Mouse (Mus musculus) liver, embryonic 12.5 days (tissue): ENCODE measurements around the gene Abat. TPM values are rescaled to one million over a fixed set of nuclear protein-coding genes. Genes with fewer than 3 reads are reported as not detected.

Experiments
- ATAC-seq: fragments of 200-750 bp; cut with Nextera tagmentation; 2 replicates; pipeline ENCODE4 v1.8.0; 2017; ENCODE audit warnings: moderate number of reproducible peaks, mild to moderate bottlenecking, moderate library complexity
- H3K27ac ChIP-seq: fragments of 300-500 bp; sonication (generic); 2 replicates; pipeline ENCODE4 v1.5.1; 2016; ENCODE audit warnings: mild to moderate bottlenecking
- H3K27me3 ChIP-seq: fragments of 300-500 bp; sonication (generic); replicated peaks from 2 replicates; pipeline ENCODE4 v1.6.1; 2016; ENCODE audit warnings: mild to moderate bottlenecking, moderate library complexity
- H3K36me3 ChIP-seq: fragments of 300-500 bp; sonication (generic); 2 replicates; pipeline ENCODE4 v1.6.1; 2016; ENCODE audit warnings: mild to moderate bottlenecking, moderate library complexity
- H3K4me1 ChIP-seq: fragments of 300-500 bp; sonication (generic); 2 replicates; pipeline ENCODE4 v1.6.1; 2016
- H3K4me2 ChIP-seq: fragments of 300-500 bp; sonication (generic); 2 replicates; pipeline ENCODE4 v1.6.1; 2016; ENCODE audit warnings: mild to moderate bottlenecking, moderate library complexity
- H3K4me3 ChIP-seq: fragments of 300-500 bp; sonication (generic); 2 replicates; pipeline ENCODE4 v1.5.1; 2016; ENCODE audit warnings: mild to moderate bottlenecking, moderate library complexity
- H3K9ac ChIP-seq: fragments of 300-500 bp; sonication (generic); 2 replicates; pipeline ENCODE4 v1.6.1; 2016; ENCODE audit warnings: mild to moderate bottlenecking, moderate library complexity
- H3K9me3 ChIP-seq: fragments of 300-500 bp; sonication (generic); replicated peaks from 2 replicates; pipeline ENCODE4 v1.6.1; 2016; ENCODE audit warnings: mild to moderate bottlenecking, moderate library complexity
- WGBS: fragments of 180-500 bp; shearing (Covaris S2); methylation state at CpG from one replicate; pipeline ENCODE4 v1.1.7; 2016; ENCODE audit not compliant: insufficient replicate concordance; 5-methylcytosine and 5-hydroxymethylcytosine counted together
- polyA plus RNA-seq: library from polyadenylated mRNA; unstranded; fragments of >200 nt; fragmentation: Nextera tagmentation; extraction: Ambion mirVana; gene quantifications from 2 replicates; pipeline ENCODE4 v1.2.1, GENCODE M21; 2016

The Abat gene
- polyA plus RNA-seq, 1 experiment from 2014 or later, result 19.6 TPM

DNA sequence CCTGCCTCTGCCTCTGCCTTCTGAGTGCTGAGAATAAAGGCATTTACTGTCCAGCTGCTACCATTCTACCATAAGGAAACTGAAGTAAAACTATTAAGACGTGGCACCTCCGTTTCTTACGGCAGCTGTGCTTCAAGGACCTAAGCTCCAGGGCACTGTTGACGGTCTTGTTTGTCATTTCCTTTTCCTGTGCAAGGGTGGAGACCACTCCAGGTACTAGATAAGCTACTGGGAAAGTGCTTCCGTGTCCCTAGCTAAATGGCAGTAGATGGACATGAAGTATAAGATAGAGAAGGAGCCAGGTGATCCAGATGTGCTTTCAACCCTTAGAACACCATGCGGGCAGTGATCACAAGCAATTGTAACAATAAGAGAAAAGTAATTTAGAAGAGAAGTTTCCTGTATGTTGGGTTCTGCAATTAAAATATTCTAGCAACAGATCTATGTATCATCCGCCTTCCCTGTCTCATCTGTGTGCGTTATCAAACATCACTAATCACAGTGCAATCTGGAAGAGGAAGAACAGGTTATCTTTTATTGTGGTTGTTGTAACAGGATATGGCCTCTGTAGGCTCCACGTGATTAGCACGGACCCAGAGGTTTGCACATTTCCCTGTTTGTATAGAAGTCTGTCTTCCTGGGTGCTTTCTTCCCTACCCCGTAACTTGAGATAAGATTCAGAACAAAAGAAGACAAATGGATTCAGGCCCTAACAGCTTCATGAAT is 126.4 kb downstream of the Abat start:
- Histone ChIP-seq H3K9me3 (no peaks in the 10 kb centered on the region), H3K4me3 (peak overlapping the region; percentile 87; the same call in 1 of the 2 replicates), H3K4me2 (peak overlapping the region; percentile 86), H3K9ac (no peak overlapping the region), H3K27me3 (no peaks in the 10 kb centered on the region), H3K27ac (no peak overlapping the region), H3K36me3 (peaks cover 60% of the 10 kb centered on the region), H3K4me1 (peaks cover 56% of the 10 kb centered on the region)
- WGBS, result 36% methylated on average over 11 of the region's 11 CpGs
- no peak for ATAC-seq

DNA sequence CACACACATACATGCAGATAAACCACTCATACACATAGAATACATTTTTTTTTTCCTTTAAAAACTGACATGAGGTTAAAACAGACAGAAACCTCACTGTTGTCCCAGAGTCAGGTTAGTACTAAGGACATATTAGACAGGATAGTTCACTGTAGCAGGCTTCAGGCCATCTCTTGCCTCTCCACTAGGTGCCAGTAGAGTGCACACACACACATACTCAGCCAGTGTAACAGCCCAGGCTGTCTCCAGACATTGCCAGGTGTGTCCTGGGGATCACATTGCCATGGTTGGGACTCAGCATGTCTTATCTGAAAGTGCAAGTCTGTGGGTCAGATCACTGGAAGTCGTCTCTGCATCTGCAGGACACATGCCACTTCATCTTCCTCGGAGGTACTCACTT is 130.6 kb downstream of the Abat start:
- Histone ChIP-seq H3K27me3 (no peaks in the 10 kb centered on the region), H3K4me3 (no peak overlapping the region), H3K27ac (no peak overlapping the region), H3K9ac (no peak overlapping the region), H3K4me1 (peaks cover 28% of the 10 kb centered on the region), H3K4me2 (no peak overlapping the region), H3K36me3 (peaks cover 87% of the 10 kb centered on the region), H3K9me3 (no peaks in the 10 kb centered on the region)
- peak; percentile 79 for ATAC-seq
- 61% methylated on average over 2 of the region's 2 CpGs for WGBS

DNA sequence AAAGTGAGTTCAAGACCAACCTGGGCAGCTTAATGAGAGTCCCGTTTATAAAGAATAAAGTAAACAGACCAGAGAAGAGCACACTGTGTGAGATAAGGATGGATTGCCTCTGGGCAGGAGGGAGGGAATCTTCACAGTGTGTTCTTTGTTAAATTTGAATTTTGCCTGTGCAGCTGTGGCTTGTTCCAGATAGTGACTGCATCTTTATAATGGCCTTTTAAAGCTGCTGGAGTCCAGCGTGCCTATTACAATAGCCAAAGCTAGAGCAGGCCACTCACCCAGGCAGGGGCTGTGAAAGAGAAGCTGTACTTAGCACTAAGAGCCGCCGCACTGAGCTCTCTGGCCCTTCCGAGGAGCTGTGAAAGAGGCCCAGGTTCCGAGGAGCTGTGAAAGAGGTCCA is 132.3 kb downstream of the Abat start:
- no peaks in the 10 kb centered on the region for H3K27me3 ChIP-seq
- H3K9me3 ChIP-seq, result no peaks in the 10 kb centered on the region
- ATAC-seq, result no peak
- peaks cover 11% of the 10 kb centered on the region for H3K4me1 ChIP-seq
- H3K27ac ChIP-seq, result no peak overlapping the region
- H3K4me2 ChIP-seq, result no peak overlapping the region
- WGBS, result 82% methylated on average over 6 of the region's 6 CpGs
- no peak overlapping the region for H3K4me3 ChIP-seq
- peaks cover 98% of the 10 kb centered on the region for H3K36me3 ChIP-seq
- no peak overlapping the region for H3K9ac ChIP-seq

DNA sequence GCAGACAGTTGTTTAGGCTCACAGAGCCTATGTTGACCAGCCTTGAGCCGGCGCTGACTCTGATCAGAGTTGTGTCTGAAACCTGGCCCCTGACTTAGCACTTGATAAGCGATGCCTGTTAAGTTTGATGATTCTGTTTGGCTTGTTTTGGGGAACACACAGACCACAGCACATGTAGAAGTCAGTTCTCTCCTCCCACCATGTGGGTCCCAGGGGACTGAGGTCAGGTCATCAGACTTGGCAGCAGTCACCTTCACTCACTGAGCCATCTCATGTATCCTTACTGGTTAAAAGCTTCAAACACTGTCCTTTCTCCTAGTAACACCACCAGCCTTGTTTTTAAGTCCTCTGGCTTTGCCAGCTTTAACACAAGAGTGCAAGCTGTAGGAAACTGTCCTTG is 136.8 kb downstream of the Abat start:
- no peaks in the 10 kb centered on the region for H3K27me3 ChIP-seq
- WGBS, result 91% methylated on average over 3 of the region's 3 CpGs

DNA sequence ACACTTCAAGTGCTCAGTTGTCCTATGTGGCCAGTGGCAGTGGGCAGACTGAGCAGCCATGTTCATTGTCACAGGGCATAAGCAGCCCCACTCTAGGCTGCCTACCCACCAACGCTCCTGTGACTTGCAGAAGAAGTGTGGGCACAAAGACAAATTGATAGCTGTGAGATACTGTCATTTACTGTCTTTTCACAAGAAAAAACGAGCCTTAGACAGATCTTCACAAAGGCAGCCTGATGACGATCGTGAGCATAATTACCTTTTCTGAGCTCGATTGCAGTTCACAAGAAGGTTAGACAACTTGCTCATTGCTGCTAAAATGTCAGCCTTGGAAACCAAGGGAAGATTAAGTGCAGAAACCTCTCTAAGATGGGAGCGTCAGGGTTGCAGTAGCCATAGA is 141.9 kb downstream of the Abat start:
- Histone ChIP-seq H3K4me2 (no peak overlapping the region), H3K4me3 (no peak overlapping the region), H3K27me3 (no peaks in the 10 kb centered on the region), H3K9me3 (no peaks in the 10 kb centered on the region), H3K9ac (no peak overlapping the region), H3K27ac (no peak overlapping the region), H3K36me3 (peaks cover 97% of the 10 kb centered on the region), H3K4me1 (peaks cover 26% of the 10 kb centered on the region)
- no peak for ATAC-seq
- WGBS, result 79% methylated on average over 6 of the region's 6 CpGs

More for the DNA sequence above, 136.8 kb downstream of the Abat start:
- no peak overlapping the region for H3K4me3 ChIP-seq
- peaks cover 8% of the 10 kb centered on the region for H3K4me1 ChIP-seq
- H3K9ac ChIP-seq, result no peak overlapping the region
- H3K27ac ChIP-seq, result no peak overlapping the region
- H3K9me3 ChIP-seq, result no peaks in the 10 kb centered on the region
- peaks cover 99% of the 10 kb centered on the region for H3K36me3 ChIP-seq
- ATAC-seq, result no peak
- no peak overlapping the region for H3K4me2 ChIP-seq

DNA sequence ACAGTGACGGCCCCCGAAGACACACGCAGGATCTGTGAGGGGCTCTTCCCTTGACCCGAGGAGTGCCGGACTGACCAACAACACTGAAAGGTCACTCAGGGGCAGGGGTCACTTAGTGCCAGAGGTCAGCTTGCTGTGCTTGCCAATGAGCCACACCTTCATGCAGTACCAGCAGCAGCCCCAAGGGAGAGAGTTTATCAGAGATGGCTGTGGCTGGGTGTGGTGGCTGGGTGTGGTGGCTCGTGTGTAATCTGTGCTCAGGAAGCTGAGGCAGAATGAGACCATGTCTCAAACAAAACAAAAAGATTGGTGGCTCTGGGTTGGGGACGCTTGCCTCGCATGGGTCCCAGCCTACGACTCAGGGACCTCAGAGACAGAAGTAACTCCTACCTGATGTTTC is 142.4 kb downstream of the Abat start:
- Histone ChIP-seq H3K27me3 (no peaks in the 10 kb centered on the region), H3K4me2 (no peak overlapping the region), H3K9me3 (no peaks in the 10 kb centered on the region), H3K4me1 (peaks cover 31% of the 10 kb centered on the region), H3K36me3 (peaks cover 97% of the 10 kb centered on the region), H3K4me3 (no peak overlapping the region), H3K27ac (no peak overlapping the region), H3K9ac (no peak overlapping the region)
- 71% methylated on average over 9 of the region's 9 CpGs for WGBS
- ATAC-seq, result peak; percentile 70

DNA sequence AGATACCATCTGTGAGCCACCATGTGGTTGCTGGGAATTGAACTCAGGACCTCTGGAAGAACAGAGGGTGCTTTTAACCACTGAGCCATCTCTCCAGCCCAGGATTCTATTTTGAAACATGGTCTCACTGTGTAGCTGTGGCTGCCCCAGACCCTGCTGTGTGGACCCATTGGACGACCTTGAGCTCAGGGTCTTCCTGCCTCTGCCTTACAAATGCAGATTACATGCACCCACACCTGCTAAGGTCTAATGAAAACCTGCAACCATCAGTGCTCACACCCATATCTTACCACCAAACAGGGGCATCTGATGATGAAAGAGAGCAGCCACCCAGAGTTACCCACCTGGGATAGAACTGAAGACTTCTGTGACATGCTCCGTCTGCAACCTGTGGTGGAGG is 143.0 kb downstream of the Abat start:
- Histone ChIP-seq H3K36me3 (peaks cover 96% of the 10 kb centered on the region), H3K27me3 (no peaks in the 10 kb centered on the region), H3K4me1 (peaks cover 36% of the 10 kb centered on the region), H3K27ac (no peak overlapping the region), H3K4me3 (no peak overlapping the region), H3K9me3 (no peaks in the 10 kb centered on the region), H3K9ac (no peak overlapping the region), H3K4me2 (no peak overlapping the region)
- no peak for ATAC-seq
- 65% methylated on average over 2 of the region's 2 CpGs for WGBS

DNA sequence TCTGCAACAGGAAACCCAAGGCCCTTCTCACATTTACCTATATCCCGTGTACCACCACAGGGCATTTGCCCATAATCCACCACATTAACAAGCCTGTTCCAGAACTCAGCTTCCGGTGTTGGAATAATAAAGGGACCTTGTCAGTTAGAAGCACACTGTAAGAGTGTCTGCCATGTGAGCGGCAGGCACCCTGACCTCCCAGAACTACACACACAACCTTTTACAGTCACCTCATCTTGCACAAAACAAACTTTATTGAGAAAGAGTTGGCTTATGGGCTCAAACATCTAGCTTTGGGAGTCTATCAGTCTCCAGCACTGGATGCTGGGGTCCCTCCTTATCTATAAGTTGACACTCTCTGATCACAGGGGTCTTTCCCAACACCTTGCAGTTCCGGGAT is 145.1 kb downstream of the Abat start:
- WGBS, result 78% methylated on average over 4 of the region's 4 CpGs
- H3K36me3 ChIP-seq, result peaks cover 96% of the 10 kb centered on the region

DNA sequence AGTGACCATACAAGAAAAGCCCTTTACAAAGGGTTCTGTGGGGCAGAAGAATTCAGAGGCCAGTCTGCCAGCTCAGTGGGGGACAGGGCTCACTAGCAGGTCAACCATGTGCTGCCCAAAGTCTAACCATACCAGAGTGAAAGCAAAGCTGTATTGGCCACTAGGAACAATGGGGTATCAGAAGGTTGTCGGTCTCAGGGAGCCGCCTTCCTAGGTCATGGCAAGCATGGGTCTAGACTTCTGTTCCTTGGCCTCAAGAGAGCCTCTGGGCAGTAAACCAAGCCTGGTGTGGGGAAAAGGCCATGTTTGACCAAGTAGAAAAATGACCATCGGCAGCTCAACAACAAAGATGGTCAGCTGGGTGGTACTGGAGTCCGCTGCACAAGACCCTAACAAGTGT is 145.5 kb downstream of the Abat start:
- Histone ChIP-seq H3K4me3 (no peak overlapping the region), H3K9ac (no peak overlapping the region), H3K4me2 (no peak overlapping the region), H3K27me3 (no peaks in the 10 kb centered on the region), H3K36me3 (peaks cover 96% of the 10 kb centered on the region), H3K4me1 (peaks cover 49% of the 10 kb centered on the region), H3K27ac (no peak overlapping the region), H3K9me3 (no peaks in the 10 kb centered on the region)
- WGBS, result 87% methylated on average over 4 of the region's 4 CpGs
- ATAC-seq, result no peak

More for the DNA sequence above, 145.1 kb downstream of the Abat start:
- Histone ChIP-seq H3K4me2 (no peak overlapping the region), H3K9me3 (no peaks in the 10 kb centered on the region), H3K27ac (no peak overlapping the region), H3K9ac (no peak overlapping the region), H3K4me3 (no peak overlapping the region), H3K27me3 (no peaks in the 10 kb centered on the region), H3K4me1 (peaks cover 46% of the 10 kb centered on the region)
- ATAC-seq, result no peak

DNA sequence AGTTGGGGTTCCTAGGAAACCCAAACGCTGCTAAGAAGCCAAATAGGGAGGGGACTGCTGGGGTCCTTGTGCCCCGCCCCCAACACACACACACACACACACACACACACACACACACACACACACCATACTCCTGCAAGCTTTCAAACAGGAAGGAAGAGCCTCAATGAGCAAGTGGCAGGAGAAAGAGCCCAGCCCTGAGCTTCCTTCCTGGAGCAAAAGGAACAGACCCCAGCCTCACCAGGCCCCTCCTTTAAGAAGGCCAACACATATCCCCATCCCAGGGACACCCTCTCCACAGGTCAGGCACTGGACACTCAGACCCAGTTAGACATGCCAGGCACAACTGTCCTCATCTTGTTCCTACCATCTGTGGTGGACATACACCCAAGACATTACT is 149.8 kb downstream of the Abat start:
- ATAC-seq, result no peak
- H3K4me2 ChIP-seq, result no peak overlapping the region
- no peak overlapping the region for H3K4me3 ChIP-seq
- H3K27ac ChIP-seq, result no peak overlapping the region
- 0% methylated on average over 1 of the region's 2 CpGs for WGBS
- no peaks in the 10 kb centered on the region for H3K27me3 ChIP-seq
- H3K4me1 ChIP-seq, result peaks cover 61% of the 10 kb centered on the region
- peaks cover 77% of the 10 kb centered on the region for H3K36me3 ChIP-seq
- H3K9ac ChIP-seq, result 0 out of 2 replicates have a peak overlapping the region, but pooled peaks have one; percentile 8
- no peaks in the 10 kb centered on the region for H3K9me3 ChIP-seq

DNA sequence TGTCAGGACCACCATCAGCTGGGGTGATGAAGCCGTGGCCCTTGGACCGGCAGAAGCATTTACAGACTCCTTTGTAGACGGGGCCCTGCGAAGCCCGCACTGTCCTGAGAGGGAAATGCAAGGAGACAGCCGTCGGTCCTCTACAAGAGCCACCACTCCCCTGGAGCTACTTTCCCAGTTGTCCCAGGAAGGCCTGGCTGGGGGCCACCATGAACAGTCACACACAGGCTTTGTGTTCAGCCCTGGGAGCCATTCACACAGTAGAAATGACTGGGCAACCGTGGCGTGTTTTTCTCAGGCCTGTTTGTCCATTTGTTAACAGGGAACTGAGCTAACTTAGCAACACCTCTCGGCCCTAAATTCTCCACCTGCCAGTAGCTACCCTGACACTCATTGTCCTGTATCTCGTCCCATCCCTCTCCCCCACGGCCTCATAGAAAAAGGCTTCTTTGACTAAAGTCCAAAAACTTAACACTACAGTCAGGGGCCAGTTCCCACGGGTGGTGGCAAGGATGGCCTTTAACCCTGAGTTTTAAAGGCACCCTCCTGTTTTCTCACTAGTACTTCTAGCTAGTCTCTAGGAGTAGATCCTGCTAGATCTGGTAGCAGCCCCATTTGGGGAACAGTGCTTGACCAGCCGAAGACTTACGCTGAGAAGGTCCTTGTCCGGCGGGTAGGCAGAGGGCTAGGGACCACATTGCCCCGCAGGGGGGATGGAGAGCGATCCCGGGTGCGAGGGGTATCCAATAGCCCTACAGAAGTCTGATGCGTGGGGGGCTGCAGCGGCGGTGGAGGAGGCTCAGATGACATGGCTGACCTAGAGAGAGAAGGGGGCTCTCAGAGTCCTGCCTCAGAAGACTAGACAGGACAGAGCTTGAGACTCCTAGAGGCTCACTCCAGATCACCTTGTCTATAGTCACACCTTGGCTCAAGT is 150.6 kb downstream of the Abat start:
- 83% methylated on average over 24 of the region's 24 CpGs for WGBS
- no peak for ATAC-seq
- Histone ChIP-seq H3K27me3 (no peaks in the 10 kb centered on the region), H3K4me1 (peaks cover 70% of the 10 kb centered on the region), H3K9me3 (no peaks in the 10 kb centered on the region), H3K4me3 (no peak overlapping the region), H3K4me2 (no peak overlapping the region), H3K27ac (no peak overlapping the region), H3K9ac (no peak overlapping the region), H3K36me3 (peaks cover 78% of the 10 kb centered on the region)

DNA sequence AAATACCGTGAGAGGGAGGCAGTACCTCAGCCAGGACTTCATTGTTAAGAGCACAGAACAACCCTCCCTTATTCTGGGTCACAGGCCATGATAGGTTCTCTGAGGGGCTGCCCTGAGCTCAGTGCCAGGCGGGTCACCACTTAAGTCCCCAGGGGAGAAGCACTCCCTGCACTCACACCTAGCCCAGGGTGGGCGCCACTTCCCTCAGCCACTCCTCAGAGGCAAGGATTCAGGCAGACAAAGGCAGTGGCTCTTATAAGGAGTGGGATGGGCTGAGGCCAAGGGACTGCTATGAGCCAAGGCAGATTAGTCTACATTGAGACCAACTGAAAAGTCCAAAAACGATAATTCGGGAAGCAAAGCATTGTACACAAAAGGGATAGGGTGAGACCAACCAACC is 152.1 kb downstream of the Abat start:
- Histone ChIP-seq H3K36me3 (peaks cover 69% of the 10 kb centered on the region), H3K4me1 (peaks cover 80% of the 10 kb centered on the region), H3K9me3 (no peaks in the 10 kb centered on the region), H3K9ac (no peak overlapping the region), H3K4me2 (no peak overlapping the region), H3K27me3 (no peaks in the 10 kb centered on the region), H3K4me3 (no peak overlapping the region), H3K27ac (no peak overlapping the region)
- WGBS, result 82% methylated on average over 5 of the region's 5 CpGs
- no peak for ATAC-seq
